ENCODE assay signal across 10 mouse cellular contexts in genomic region chr8:12996831-12997275, GRCm38 (mm10). TPM values are rescaled to one million over a fixed set of nuclear protein-coding genes. Genes with fewer than 3 reads are reported as not detected.
DNase-seq lines count a peak whose midpoint lies in the region; TF ChIP-seq lines count a peak whose summit lies in the region.
"Had no signal": no experiment of that assay in that cellular context is flagged by ENCODE, and none has a peak within 500 bp of the region (broad histone marks: within the 10 kb centered on the region; RNA-seq: fewer than 3 reads in every experiment).

No protein-coding gene starts in this region.

- no peak for TF ChIP-seq CTCF in embryonic fibroblast, embryonic 13.5 days (IDR thresholded peaks at IDR 0.05; ENCODE audit: borderline replicate concordance, insufficient read depth, low read length)

- no peak for TF ChIP-seq POLR2A in embryonic fibroblast, embryonic 13.5 days (IDR thresholded peaks at IDR 0.05; ENCODE audit: low read depth, low read length)

- DNase-seq in heart, adult 18-20 months, result peak; percentile 31 to 45
- no peak for DNase-seq in heart, adult 8-10 months (ENCODE audit: low spot score)
- peak; percentile 40 to 50 for DNase-seq in heart, postnatal 10 days
- DNase-seq in lung, postnatal 36 days, result peak; percentile 67
- DNase-seq in adrenal gland, adult 2 months, result no peak
- no peak for DNase-seq in spleen, postnatal 36 days (ENCODE audit: low spot score in 2 of 2)
- no peak for DNase-seq in ovary, postnatal 36 days (ENCODE audit: low spot score)
- DNase-seq: cerebellum, adult 11-12 months had no signal

- peak overlapping the region; percentile 81 for H3K27ac ChIP-seq in embryonic fibroblast, embryonic 13.5 days (ENCODE audit: insufficient read depth, low read length)

- H3K4me1 ChIP-seq in embryonic fibroblast, embryonic 13.5 days (ENCODE audit: control insufficient read depth, insufficient read depth, low read length), result peaks cover 17% of the 10 kb centered on the region

- peak overlapping the region; percentile 14 for H3K4me3 ChIP-seq in embryonic fibroblast, embryonic 13.5 days (ENCODE audit: insufficient read depth, low read length)
- H3K4me3 ChIP-seq: megakaryocyte, embryonic 14.5 days had no signal

- intact Hi-C loops in heart, postnatal 10 days (cut with DNase I), result no loop called here

RNA-seq across cellular contexts. Expression of gene F7, which starts 29.0 kb away (rescaled TPM):
- total RNA-seq in heart, adult 18-20 months (2021), result under 1 TPM; 0.15 to 0.26 TPM
- 1 to 10 TPM in 1 of 4 experiments, under 1 TPM in 2, not detected in 1; 0.22 to 2.2 (median 0.31) TPM for total RNA-seq in heart, adult 8-10 months (2022)
- not detected in 2 replicates for polyA plus RNA-seq in embryonic fibroblast, embryonic 13.5 days (2011; ENCODE audit: insufficient read length, low read depth, missing spikeins)
- total RNA-seq in heart, postnatal 10 days (2021), result not detected
- 1 to 10 TPM in 1 of 2 experiments, under 1 TPM in 1; 0.24 to 1.8 TPM for total RNA-seq in adrenal gland, adult 2 months (2021)
- polyA plus RNA-seq in adrenal gland, adult 2 months (2012; rRNA removed), result 0.12 and 0.33 TPM in 2 replicates

RNA-seq across cellular contexts. Expression of gene F10, which starts 40.3 kb away (rescaled TPM):
- total RNA-seq in heart, adult 18-20 months (2021), result under 1 TPM; 0.27 to 0.44 TPM
- 1 to 10 TPM in 1 of 4 experiments, under 1 TPM in 3; 0.35 to 5.7 (median 0.47) TPM for total RNA-seq in heart, adult 8-10 months (2022)
- not detected in 2 replicates for polyA plus RNA-seq in embryonic fibroblast, embryonic 13.5 days (2011; ENCODE audit: insufficient read length, low read depth, missing spikeins)
- under 1 TPM; 0.30 to 0.41 TPM for total RNA-seq in heart, postnatal 10 days (2021)
- 1 to 10 TPM in 1 of 2 experiments, under 1 TPM in 1; 0.66 to 4.1 TPM for total RNA-seq in adrenal gland, adult 2 months (2021)
- 0.17 and 0.52 TPM in 2 replicates for polyA plus RNA-seq in adrenal gland, adult 2 months (2012; rRNA removed)

Comparison
In these comparisons a context has a peak if more than half of its experiments do, and no peak if none do; other contexts are left out.
1. DNase-seq: peak in heart, adult 18-20 months (2 of 2), heart, postnatal 10 days (2 of 2) and lung, postnatal 36 days (single experiment); none in heart, adult 8-10 months (single experiment), adrenal gland, adult 2 months (single experiment), spleen, postnatal 36 days (0 of 2) and ovary, postnatal 36 days (single experiment).